Mouse (Mus musculus) hematopoietic stem cell, adult 5-6 weeks (primary cell): ENCODE measurements around the gene Kctd2. TPM values are rescaled to one million over a fixed set of nuclear protein-coding genes. Genes with fewer than 3 reads are reported as not detected.

ENCODE experiments used
- ATAC-seq, 2 experiments: fragments of 125-278 bp in 1 of 2; replicated peaks in 1 of 2; 2 replicates each; pipeline ENCODE4 v1.8.0; 2016 to 2017; ENCODE audit warnings: inconsistent platforms in 2 of 2, mild to moderate bottlenecking in 2 of 2, moderate number of reproducible peaks in 2 of 2, low read depth in 1 of 2, moderate TSS enrichment in 1 of 2; ENCODE audit not compliant: low FRiP score in 2 of 2, poor library complexity in 2 of 2, severe bottlenecking in 2 of 2, insufficient read depth in 1 of 2, low TSS enrichment in 1 of 2
- total RNA-seq: library from RNA; stranded (forward); fragments of 172-1452, 232-1000 nt; gene quantifications from 2 replicates; pipeline ENCODE4 v1.2.3, GENCODE M21; 2017

The Kctd2 gene
- total RNA-seq, 1 experiment from 2014 or later, result 15.0 TPM

DNA sequence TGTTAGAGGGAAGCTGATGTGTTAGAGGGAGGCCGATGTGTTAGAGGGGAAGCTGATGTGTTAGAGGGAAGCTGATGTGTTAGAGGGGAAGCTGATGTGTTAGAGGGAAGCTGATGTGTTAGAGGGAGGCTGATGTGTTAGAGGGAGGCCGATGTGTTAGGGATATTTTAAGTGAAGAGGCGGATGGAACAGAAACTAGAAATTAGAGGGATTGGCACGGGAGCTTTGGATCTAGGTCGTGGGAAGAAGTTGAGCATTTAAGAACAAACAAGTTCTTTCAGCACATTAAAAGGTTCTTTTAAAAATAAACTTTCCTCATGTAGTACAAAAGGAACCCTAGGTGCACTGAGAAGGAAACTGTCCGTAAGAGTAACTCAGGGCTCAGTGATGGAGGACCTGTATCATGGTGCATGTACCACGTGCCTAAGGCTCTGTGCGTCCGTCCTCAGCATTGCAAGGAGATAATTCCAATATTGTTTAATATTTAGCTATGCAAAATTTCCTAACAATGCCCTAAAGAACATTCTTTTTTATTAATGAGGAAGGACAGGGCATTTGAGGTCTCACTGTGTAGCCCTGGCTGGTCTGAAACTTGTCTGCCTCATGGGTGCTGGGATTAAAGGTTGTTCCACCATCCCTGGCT is 58.5 kb downstream of the Kctd2 start:
- no peak for ATAC-seq

Other genes with a start within 250 kb of the Kctd2 start
- gene Tmem104, start 232.6 kb upstream of the Kctd2 start, total RNA-seq, result 3.5 and 4.0 TPM in 2 replicates
- gene Nat9, start 232.3 kb upstream of the Kctd2 start, total RNA-seq, result 26.6 and 42.7 TPM in 2 replicates
- not detected in 2 replicates for gene Grin2c, start 152.9 kb upstream of the Kctd2 start, total RNA-seq
- 19.9 and 22.6 TPM in 2 replicates for gene Fdxr, start 143.1 kb upstream of the Kctd2 start, total RNA-seq
- 2.8 and 4.3 TPM in 2 replicates for gene Fads6, start 122.5 kb upstream of the Kctd2 start, total RNA-seq
- not detected in 2 replicates for gene Otop2, start 113.0 kb upstream of the Kctd2 start, total RNA-seq
- not detected in 2 replicates for gene Ush1g, start 98.1 kb upstream of the Kctd2 start, total RNA-seq
- not detected in 2 replicates for gene Otop3, start 85.4 kb upstream of the Kctd2 start, total RNA-seq
- gene Hid1, start 52.4 kb upstream of the Kctd2 start, total RNA-seq, result 2.6 and 7.9 TPM in 2 replicates
- gene Cdr2l, start 38.2 kb upstream of the Kctd2 start, total RNA-seq, result 0.05 TPM in 1 of 2 replicates, not detected in the other
- 48.3 and 67.2 TPM in 2 replicates for gene Mrpl58, start 16.4 kb upstream of the Kctd2 start, total RNA-seq
- gene Atp5h, start 166 bp upstream of the Kctd2 start, total RNA-seq, result 507 and 778 TPM in 2 replicates
- gene Trim80, start 20.4 kb downstream of the Kctd2 start, total RNA-seq, result not detected in 2 replicates
- gene Slc16a5, start 42.3 kb downstream of the Kctd2 start, total RNA-seq, result not detected in 2 replicates
- 14.7 and 14.9 TPM in 2 replicates for gene Armc7, start 55.5 kb downstream of the Kctd2 start, total RNA-seq
- 62.3 and 99.8 TPM in 2 replicates for gene Nt5c, start 71.7 kb downstream of the Kctd2 start, total RNA-seq
- gene Jpt1, start 94.3 kb downstream of the Kctd2 start, total RNA-seq, result 122 and 126 TPM in 2 replicates
- gene Sumo2, start 116.1 kb downstream of the Kctd2 start, total RNA-seq, result 501 and 618 TPM in 2 replicates
- gene Nup85, start 144.3 kb downstream of the Kctd2 start, total RNA-seq, result 108 and 128 TPM in 2 replicates
- gene Mrps7, start 183.8 kb downstream of the Kctd2 start, total RNA-seq, result 26.5 and 28.1 TPM in 2 replicates
- 26.3 and 39.2 TPM in 2 replicates for gene Gga3, start 183.9 kb downstream of the Kctd2 start, total RNA-seq
- 19.1 and 23.3 TPM in 2 replicates for gene Mif4gd, start 192.8 kb downstream of the Kctd2 start, total RNA-seq
- 21.6 and 33.8 TPM in 2 replicates for gene Slc25a19, start 208.2 kb downstream of the Kctd2 start, total RNA-seq